Mouse (Mus musculus): ENCODE data around the gene Ltbp3. TPM values are rescaled to one million over a fixed set of nuclear protein-coding genes. Genes with fewer than 3 reads are reported as not detected.

The Ltbp3 gene
- total and polyA plus RNA-seq, 3 experiments, result 0.51 TPM; not detected in 2

DNA sequence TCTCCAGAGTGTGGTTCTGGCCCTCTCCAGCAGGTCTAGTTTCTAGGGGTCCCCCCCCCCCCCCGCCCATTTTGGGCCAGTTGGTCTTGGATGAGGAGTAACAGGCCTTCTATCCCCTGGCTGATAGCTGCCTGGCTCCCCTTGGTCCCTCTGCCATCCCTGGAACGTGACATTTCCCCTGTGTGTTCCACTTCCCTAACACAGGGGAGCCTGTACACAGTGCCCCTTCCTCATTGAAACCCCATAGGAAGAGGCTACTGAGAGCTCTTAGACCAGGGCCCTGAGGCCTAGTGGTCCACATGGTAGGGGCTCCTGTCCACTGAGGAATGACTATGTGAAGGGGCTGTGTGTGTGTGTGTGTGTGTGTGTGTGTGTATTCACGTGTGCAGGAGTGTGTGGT lies 67.0 kb downstream of the Ltbp3 start:
- Histone ChIP-seq H3K4me2 (ENCODE audit: insufficient read depth, low read depth, poor library complexity, severe bottlenecking) (no peak overlapping the region), H3K36me3 (replicated peaks in 1 of 2; ENCODE audit: control insufficient read depth in 1 of 2, insufficient read depth in 1 of 2, low read length in 1 of 2) (no peaks in the 10 kb centered on the region), H3K4me3 (replicated peaks in 1 of 3; ENCODE audit: low read depth in 2 of 3, low read length in 2 of 3, poor library complexity in 1 of 3) (no peak overlapping the region), H3K9me3 (replicated peaks; ENCODE audit: low read length) (no peaks in the 10 kb centered on the region), H3K9ac (ENCODE audit: insufficient read depth, low read depth) (no peak overlapping the region), H3K79me2 (replicated peaks; ENCODE audit: control insufficient read depth, extremely low read depth, insufficient read depth, poor library complexity, severe bottlenecking) (no peaks in the 10 kb centered on the region), H3K27me3 (replicated peaks) (no peaks in the 10 kb centered on the region), H3K4me1 (ENCODE audit: control insufficient read depth in 1 of 2, insufficient read depth in 2 of 2) (peaks cover 23 to 75% of the 10 kb centered on the region in 2 experiments), H3K27ac (ENCODE audit: insufficient read depth, low read depth) (no peak overlapping the region)
- DNase-seq (ENCODE audit: extremely low read depth), result no peak
- dilution Hi-C loops (cut with MboI; ENCODE audit: extremely low pct_ligation_motif_present, extremely low pct_unique_long_range_greater_than_20kb, low sequenced_read_pairs), result no loop called here
- no peak for TF ChIP-seq UBTF (IDR thresholded peaks at IDR 0.05; ENCODE audit: low read depth, low read length)
- TF ChIP-seq POLR2A (IDR thresholded peaks at IDR 0.05; ENCODE audit: low read depth, low read length), result no peak
- no peak for TF ChIP-seq ZMIZ1 (IDR thresholded peaks at IDR 0.05; ENCODE audit: low read depth, low read length)
- TF ChIP-seq TCF12 (IDR thresholded peaks at IDR 0.05; ENCODE audit: low read depth, low read length), result no peak
- TF ChIP-seq TBP (conservative IDR thresholded peaks at IDR 0.05; ENCODE audit: low read depth, low read length), result no peak
- no peak for TF ChIP-seq HCFC1 (IDR thresholded peaks at IDR 0.05; ENCODE audit: low read depth, low read length)
- no peak for TF ChIP-seq JUND (conservative IDR thresholded peaks at IDR 0.05; ENCODE audit: low read depth, low read length)
- TF ChIP-seq IRF4 (IDR thresholded peaks at IDR 0.05; ENCODE audit: low read depth, low read length), result no peak
- no peak for TF ChIP-seq MEF2A (IDR thresholded peaks at IDR 0.05; ENCODE audit: borderline replicate concordance, low read depth, low read length)
- TF ChIP-seq USF2 (conservative IDR thresholded peaks at IDR 0.05; ENCODE audit: low read depth, low read length), result no peak
- no peak for TF ChIP-seq E2F4 (IDR thresholded peaks at IDR 0.05; ENCODE audit: insufficient replicate concordance, low read depth, low read length)
- no peak for TF ChIP-seq GABPA (IDR thresholded peaks at IDR 0.05; ENCODE audit: insufficient replicate concordance, low read depth, low read length)
- TF ChIP-seq NRF1 (IDR thresholded peaks at IDR 0.05; ENCODE audit: low read depth, low read length), result no peak
- no peak for TF ChIP-seq SMC3 (IDR thresholded peaks at IDR 0.05; ENCODE audit: low read depth, low read length)
- no peak for TF ChIP-seq CTCF (conservative IDR thresholded peaks at IDR 0.05 in 1 of 2, IDR thresholded peaks at IDR 0.05 in 1 of 2; ENCODE audit: low read depth in 2 of 2, low read length in 2 of 2)
- no peak for TF ChIP-seq MYC (IDR thresholded peaks at IDR 0.05; ENCODE audit: low read depth, low read length)
- no peak for TF ChIP-seq MXI1 (IDR thresholded peaks at IDR 0.05; ENCODE audit: low read depth, low read length)
- in situ Hi-C loops (cut with MboI; ENCODE audit: low pct_ligation_motif_present, low pct_unique_long_range_greater_than_20kb, low sequenced_read_pairs), result no loop called here

Other genes with a start within 250 kb of the Ltbp3 start
Only the 20 nearest of the 21 such genes appear.
- 0.25 and 0.34 TPM in 2 replicates for gene 1700020D05Rik, start 237.1 kb upstream of the Ltbp3 start, total RNA-seq (2012; rRNA removed)
- gene 1700020D05Rik, start 237.1 kb upstream of the Ltbp3 start, total RNA-seq (2014; rRNA removed), result 0.23 TPM in 1 of 2 replicates, not detected in the other
- gene 1700020D05Rik, start 237.1 kb upstream of the Ltbp3 start, polyA plus RNA-seq (2012; ENCODE audit: insufficient read length, low read depth), result 0.33 TPM in 1 of 2 replicates, not detected in the other
- 2.7 and 2.8 TPM in 2 replicates for gene Snx32, start 230.4 kb upstream of the Ltbp3 start, total RNA-seq (2012; rRNA removed)
- gene Snx32, start 230.4 kb upstream of the Ltbp3 start, total RNA-seq (2014; rRNA removed), result 0.75 and 0.96 TPM in 2 replicates
- 1.2 and 2.4 TPM in 2 replicates for gene Snx32, start 230.4 kb upstream of the Ltbp3 start, polyA plus RNA-seq (2012; ENCODE audit: insufficient read length, low read depth)
- gene Ovol1, start 180.3 kb upstream of the Ltbp3 start, total RNA-seq (2012; rRNA removed), result not detected in 2 replicates
- not detected in 2 replicates for gene Ovol1, start 180.3 kb upstream of the Ltbp3 start, total RNA-seq (2014; rRNA removed)
- gene Ovol1, start 180.3 kb upstream of the Ltbp3 start, polyA plus RNA-seq (2012; ENCODE audit: insufficient read length, low read depth), result not detected in 2 replicates
- 9.6 and 10.6 TPM in 2 replicates for gene Ap5b1, start 172.9 kb upstream of the Ltbp3 start, total RNA-seq (2012; rRNA removed)
- gene Ap5b1, start 172.9 kb upstream of the Ltbp3 start, total RNA-seq (2014; rRNA removed), result 3.2 and 3.6 TPM in 2 replicates
- 6.5 and 8.5 TPM in 2 replicates for gene Ap5b1, start 172.9 kb upstream of the Ltbp3 start, polyA plus RNA-seq (2012; ENCODE audit: insufficient read length, low read depth)
- 124 and 164 TPM in 2 replicates for gene Rnaseh2c, start 139.0 kb upstream of the Ltbp3 start, total RNA-seq (2012; rRNA removed)
- 51.3 and 54.2 TPM in 2 replicates for gene Rnaseh2c, start 139.0 kb upstream of the Ltbp3 start, total RNA-seq (2014; rRNA removed)
- 75.4 and 79.0 TPM in 2 replicates for gene Rnaseh2c, start 139.0 kb upstream of the Ltbp3 start, polyA plus RNA-seq (2012; ENCODE audit: insufficient read length, low read depth)
- 44.9 and 46.5 TPM in 2 replicates for gene Kat5, start 130.7 kb upstream of the Ltbp3 start, total RNA-seq (2012; rRNA removed)
- 75.4 and 106 TPM in 2 replicates for gene Kat5, start 130.7 kb upstream of the Ltbp3 start, total RNA-seq (2014; rRNA removed)
- gene Kat5, start 130.7 kb upstream of the Ltbp3 start, polyA plus RNA-seq (2012; ENCODE audit: insufficient read length, low read depth), result 50.1 and 62.8 TPM in 2 replicates
- 21.0 and 22.1 TPM in 2 replicates for gene Rela, start 103.4 kb upstream of the Ltbp3 start, total RNA-seq (2012; rRNA removed)
- gene Rela, start 103.4 kb upstream of the Ltbp3 start, total RNA-seq (2014; rRNA removed), result 11.1 and 12.1 TPM in 2 replicates
- 43.8 and 51.9 TPM in 2 replicates for gene Rela, start 103.4 kb upstream of the Ltbp3 start, polyA plus RNA-seq (2012; ENCODE audit: insufficient read length, low read depth)
- gene Sipa1, start 77.2 kb upstream of the Ltbp3 start, total RNA-seq (2012; rRNA removed), result 48.9 and 51.1 TPM in 2 replicates
- 17.6 and 18.8 TPM in 2 replicates for gene Sipa1, start 77.2 kb upstream of the Ltbp3 start, total RNA-seq (2014; rRNA removed)
- 47.6 and 54.6 TPM in 2 replicates for gene Sipa1, start 77.2 kb upstream of the Ltbp3 start, polyA plus RNA-seq (2012; ENCODE audit: insufficient read length, low read depth)
- gene Map3k11, start 52.2 kb upstream of the Ltbp3 start, total RNA-seq (2012; rRNA removed), result 16.0 and 17.6 TPM in 2 replicates
- 4.8 and 6.0 TPM in 2 replicates for gene Map3k11, start 52.2 kb upstream of the Ltbp3 start, total RNA-seq (2014; rRNA removed)
- 13.5 and 14.2 TPM in 2 replicates for gene Map3k11, start 52.2 kb upstream of the Ltbp3 start, polyA plus RNA-seq (2012; ENCODE audit: insufficient read length, low read depth)
- gene Pcnx3, start 52.0 kb upstream of the Ltbp3 start, total RNA-seq (2012; rRNA removed), result 27.2 and 28.6 TPM in 2 replicates
- 5.1 and 7.1 TPM in 2 replicates for gene Pcnx3, start 52.0 kb upstream of the Ltbp3 start, total RNA-seq (2014; rRNA removed)
- gene Pcnx3, start 52.0 kb upstream of the Ltbp3 start, polyA plus RNA-seq (2012; ENCODE audit: insufficient read length, low read depth), result 28.3 and 34.5 TPM in 2 replicates
- gene Kcnk7, start 36.5 kb upstream of the Ltbp3 start, total RNA-seq (2012; rRNA removed), result not detected in 2 replicates
- gene Kcnk7, start 36.5 kb upstream of the Ltbp3 start, total RNA-seq (2014; rRNA removed), result not detected in 2 replicates
- 0.26 and 0.30 TPM in 2 replicates for gene Kcnk7, start 36.5 kb upstream of the Ltbp3 start, polyA plus RNA-seq (2012; ENCODE audit: insufficient read length, low read depth)
- 52.1 and 57.0 TPM in 2 replicates for gene Ehbp1l1, start 14.6 kb upstream of the Ltbp3 start, total RNA-seq (2012; rRNA removed)
- 26.9 and 30.4 TPM in 2 replicates for gene Ehbp1l1, start 14.6 kb upstream of the Ltbp3 start, total RNA-seq (2014; rRNA removed)
- gene Ehbp1l1, start 14.6 kb upstream of the Ltbp3 start, polyA plus RNA-seq (2012; ENCODE audit: insufficient read length, low read depth), result 62.6 and 71.9 TPM in 2 replicates
- 13.4 and 14.5 TPM in 2 replicates for gene Fam89b, start 11.3 kb upstream of the Ltbp3 start, total RNA-seq (2012; rRNA removed)
- 7.5 and 9.2 TPM in 2 replicates for gene Fam89b, start 11.3 kb upstream of the Ltbp3 start, total RNA-seq (2014; rRNA removed)
- gene Fam89b, start 11.3 kb upstream of the Ltbp3 start, polyA plus RNA-seq (2012; ENCODE audit: insufficient read length, low read depth), result 4.7 and 7.5 TPM in 2 replicates
- gene Scyl1, start 30.5 kb downstream of the Ltbp3 start, total RNA-seq (2012; rRNA removed), result 49.8 and 55.0 TPM in 2 replicates
- gene Scyl1, start 30.5 kb downstream of the Ltbp3 start, total RNA-seq (2014; rRNA removed), result 35.1 and 37.6 TPM in 2 replicates
- 49.1 and 56.1 TPM in 2 replicates for gene Scyl1, start 30.5 kb downstream of the Ltbp3 start, polyA plus RNA-seq (2012; ENCODE audit: insufficient read length, low read depth)
- 29.0 and 30.7 TPM in 2 replicates for gene Frmd8, start 134.4 kb downstream of the Ltbp3 start, total RNA-seq (2012; rRNA removed)
- gene Frmd8, start 134.4 kb downstream of the Ltbp3 start, total RNA-seq (2014; rRNA removed), result 13.5 and 15.5 TPM in 2 replicates
- 25.2 and 25.4 TPM in 2 replicates for gene Frmd8, start 134.4 kb downstream of the Ltbp3 start, polyA plus RNA-seq (2012; ENCODE audit: insufficient read length, low read depth)
- 20.6 and 23.1 TPM in 2 replicates for gene Slc25a45, start 136.9 kb downstream of the Ltbp3 start, total RNA-seq (2012; rRNA removed)
- 27.6 and 33.0 TPM in 2 replicates for gene Slc25a45, start 136.9 kb downstream of the Ltbp3 start, total RNA-seq (2014; rRNA removed)
- 20.8 and 22.7 TPM in 2 replicates for gene Slc25a45, start 136.9 kb downstream of the Ltbp3 start, polyA plus RNA-seq (2012; ENCODE audit: insufficient read length, low read depth)
- 1.6 and 2.1 TPM in 2 replicates for gene Tigd3, start 153.2 kb downstream of the Ltbp3 start, total RNA-seq (2012; rRNA removed)
- 0.62 and 0.67 TPM in 2 replicates for gene Tigd3, start 153.2 kb downstream of the Ltbp3 start, total RNA-seq (2014; rRNA removed)
- 1.2 and 1.4 TPM in 2 replicates for gene Tigd3, start 153.2 kb downstream of the Ltbp3 start, polyA plus RNA-seq (2012; ENCODE audit: insufficient read length, low read depth)
- 34.4 and 36.7 TPM in 2 replicates for gene Dpf2, start 172.1 kb downstream of the Ltbp3 start, total RNA-seq (2012; rRNA removed)
- gene Dpf2, start 172.1 kb downstream of the Ltbp3 start, total RNA-seq (2014; rRNA removed), result 21.9 and 25.0 TPM in 2 replicates
- 106 and 115 TPM in 2 replicates for gene Dpf2, start 172.1 kb downstream of the Ltbp3 start, polyA plus RNA-seq (2012; ENCODE audit: insufficient read length, low read depth)
- 0.25 TPM in 2 replicates for gene Cdc42ep2, start 183.9 kb downstream of the Ltbp3 start, total RNA-seq (2012; rRNA removed)
- gene Cdc42ep2, start 183.9 kb downstream of the Ltbp3 start, total RNA-seq (2014; rRNA removed), result 0.08 and 0.13 TPM in 2 replicates
- 0.16 and 0.20 TPM in 2 replicates for gene Cdc42ep2, start 183.9 kb downstream of the Ltbp3 start, polyA plus RNA-seq (2012; ENCODE audit: insufficient read length, low read depth)
- gene Pola2, start 223.3 kb downstream of the Ltbp3 start, total RNA-seq (2012; rRNA removed), result 60.3 and 80.5 TPM in 2 replicates
- 66.1 and 71.7 TPM in 2 replicates for gene Pola2, start 223.3 kb downstream of the Ltbp3 start, total RNA-seq (2014; rRNA removed)
- gene Pola2, start 223.3 kb downstream of the Ltbp3 start, polyA plus RNA-seq (2012; ENCODE audit: insufficient read length, low read depth), result 91.4 and 91.7 TPM in 2 replicates

Measured in CH12.LX (cell line).